Mouse (Mus musculus): ENCODE data around the gene Tes. TPM values are rescaled to one million over a fixed set of nuclear protein-coding genes. Genes with fewer than 3 reads are reported as not detected.

Gene Tes
- polyA plus RNA-seq, 1 experiment: 59.2 TPM

DNA sequence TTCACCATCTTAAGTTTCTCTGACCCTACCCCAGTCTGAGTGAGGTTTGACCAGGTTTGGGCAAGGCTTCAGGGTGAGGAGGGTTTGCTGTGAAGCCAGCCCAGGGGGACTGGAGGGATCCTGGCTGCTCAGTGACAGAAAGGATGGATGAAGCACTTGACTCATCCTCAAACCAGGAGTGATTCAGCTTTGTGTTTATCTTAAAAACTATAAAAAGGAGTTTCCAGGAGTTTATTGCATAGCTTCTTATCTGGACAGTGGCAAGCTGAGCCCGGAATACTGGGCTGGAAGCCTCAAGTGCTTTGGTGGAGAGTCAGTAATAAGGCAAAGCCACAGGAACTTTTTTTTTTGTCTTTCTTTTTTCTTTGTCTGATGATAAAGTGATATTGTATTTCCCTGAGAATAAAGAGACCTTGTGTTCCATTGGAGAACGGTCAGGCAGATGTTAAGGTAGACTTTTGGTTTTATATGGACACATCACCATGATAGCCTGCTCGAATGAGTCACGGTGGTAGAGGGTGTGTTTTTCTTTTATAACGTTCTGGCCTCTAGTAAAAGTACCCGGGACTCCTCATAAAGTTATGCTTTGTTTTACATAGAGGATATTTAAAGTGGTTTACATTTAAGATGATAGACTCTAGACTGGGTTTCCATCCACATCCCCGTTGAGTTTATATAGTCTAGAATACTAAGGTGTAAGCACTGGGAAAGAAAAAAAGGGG, 8.0 kb downstream of the Tes start:
- no peak for DNase-seq
- no peak for TF ChIP-seq CTCF (IDR thresholded peaks at IDR 0.05; ENCODE audit: borderline replicate concordance, control insufficient read depth, extremely low read depth, insufficient read depth, low read length, poor library complexity)
- no peak for TF ChIP-seq POLR2A (IDR thresholded peaks at IDR 0.05; ENCODE audit: control insufficient read depth, extremely low read depth, insufficient read depth, low read length, poor library complexity)
- Histone ChIP-seq H3K27me3 (ENCODE audit: control insufficient read depth, insufficient read depth, low read length) (no peaks in the 10 kb centered on the region), H3K4me1 (replicated peaks; ENCODE audit: control insufficient read depth, insufficient read depth, low read length) (0 out of 2 replicates have a peak, but pooled peaks cover 3% of the 10 kb centered on the region), H3K27ac (ENCODE audit: control insufficient read depth, insufficient read depth, low read length) (no peak overlapping the region), H3K36me3 (ENCODE audit: control insufficient read depth, insufficient read depth, low read length) (no peaks in the 10 kb centered on the region), H3K4me3 (ENCODE audit: control insufficient read depth, insufficient read depth, low read length) (no peak overlapping the region)
- 95% methylated on average over 7 of the region's 7 CpGs for WGBS

DNA sequence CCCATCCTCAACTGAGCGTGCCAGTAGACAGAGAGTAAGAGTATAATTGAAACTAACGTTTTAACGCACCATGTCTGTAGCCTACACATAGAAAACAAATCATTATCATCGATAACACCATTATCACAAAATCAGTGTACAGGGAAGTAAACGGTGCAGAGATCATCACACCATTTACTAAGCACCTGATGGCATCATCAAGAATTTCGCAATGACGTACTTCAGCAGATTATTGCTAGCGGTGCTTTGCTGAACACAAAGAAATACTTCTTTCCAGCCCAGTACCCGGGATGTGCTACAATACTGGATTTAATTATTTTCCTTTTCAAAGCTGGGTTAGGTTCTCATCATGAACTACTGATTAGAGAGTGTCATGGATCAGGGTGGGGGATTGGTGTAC, 12.3 kb downstream of the Tes start:
- H3K36me3 ChIP-seq (ENCODE audit: control insufficient read depth, insufficient read depth, low read length): no peaks in the 10 kb centered on the region
- H3K27ac ChIP-seq (ENCODE audit: control insufficient read depth, insufficient read depth, low read length): no peak overlapping the region
- WGBS: 94% methylated on average over 9 of the region's 9 CpGs
- no peak overlapping the region for H3K4me3 ChIP-seq (ENCODE audit: control insufficient read depth, insufficient read depth, low read length)
- H3K27me3 ChIP-seq (ENCODE audit: control insufficient read depth, insufficient read depth, low read length): no peaks in the 10 kb centered on the region
- no peaks in the 10 kb centered on the region for H3K4me1 ChIP-seq (replicated peaks; ENCODE audit: control insufficient read depth, insufficient read depth, low read length)
- TF ChIP-seq CTCF (IDR thresholded peaks at IDR 0.05; ENCODE audit: borderline replicate concordance, control insufficient read depth, extremely low read depth, insufficient read depth, low read length, poor library complexity) (no peak), POLR2A (IDR thresholded peaks at IDR 0.05; ENCODE audit: control insufficient read depth, extremely low read depth, insufficient read depth, low read length, poor library complexity) (no peak)
- no peak for DNase-seq

DNA sequence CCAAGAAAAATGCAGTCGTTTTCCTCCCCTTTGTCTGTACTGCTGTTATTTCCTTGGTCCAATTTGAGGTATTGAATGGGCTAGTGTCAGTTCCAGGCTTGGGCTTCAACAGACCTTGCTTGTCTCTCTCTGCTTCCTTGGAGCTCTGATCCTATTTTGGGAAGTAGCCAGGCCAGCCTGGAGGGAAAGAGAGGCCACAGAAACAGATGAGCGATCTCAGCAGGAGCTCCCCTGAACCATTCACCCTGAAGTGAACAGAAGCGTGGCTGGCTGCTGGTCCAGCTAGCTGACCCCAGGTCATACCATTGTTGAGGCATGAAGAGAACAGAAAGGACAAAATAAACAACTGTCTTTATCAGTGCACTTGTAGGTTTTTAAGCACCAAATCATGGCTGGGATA, 12.8 kb downstream of the Tes start:
- 93% methylated on average over 3 of the region's 3 CpGs for WGBS
- H3K36me3 ChIP-seq (ENCODE audit: control insufficient read depth, insufficient read depth, low read length): no peaks in the 10 kb centered on the region
- TF ChIP-seq POLR2A (IDR thresholded peaks at IDR 0.05; ENCODE audit: control insufficient read depth, extremely low read depth, insufficient read depth, low read length, poor library complexity) (no peak), CTCF (IDR thresholded peaks at IDR 0.05; ENCODE audit: borderline replicate concordance, control insufficient read depth, extremely low read depth, insufficient read depth, low read length, poor library complexity) (no peak)
- DNase-seq: no peak
- no peak overlapping the region for H3K27ac ChIP-seq (ENCODE audit: control insufficient read depth, insufficient read depth, low read length)
- no peaks in the 10 kb centered on the region for H3K27me3 ChIP-seq (ENCODE audit: control insufficient read depth, insufficient read depth, low read length)
- no peak overlapping the region for H3K4me3 ChIP-seq (ENCODE audit: control insufficient read depth, insufficient read depth, low read length)
- no peaks in the 10 kb centered on the region for H3K4me1 ChIP-seq (replicated peaks; ENCODE audit: control insufficient read depth, insufficient read depth, low read length)

DNA sequence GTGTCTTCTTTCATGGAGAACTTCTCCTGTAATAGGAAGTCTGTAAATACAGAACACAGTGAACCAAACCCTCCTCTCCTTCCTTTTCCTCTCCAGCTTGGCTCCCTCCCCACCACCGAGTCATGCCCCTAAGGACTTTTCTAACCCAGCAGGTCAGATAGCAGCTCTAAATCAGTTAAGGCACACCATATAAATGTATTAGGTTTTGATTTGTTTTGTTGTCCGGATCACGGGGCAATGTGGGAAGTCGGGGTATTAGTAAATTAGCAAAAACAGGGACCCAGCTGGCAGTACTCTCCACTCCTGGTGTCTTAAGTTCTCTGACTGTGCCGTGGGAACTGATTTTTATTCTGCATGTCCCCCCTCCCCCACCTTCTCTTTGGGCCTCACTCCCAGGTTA, 14.4 kb downstream of the Tes start:
- H3K4me1 ChIP-seq (replicated peaks; ENCODE audit: control insufficient read depth, insufficient read depth, low read length): no peaks in the 10 kb centered on the region
- DNase-seq: no peak
- no peaks in the 10 kb centered on the region for H3K27me3 ChIP-seq (ENCODE audit: control insufficient read depth, insufficient read depth, low read length)
- H3K27ac ChIP-seq (ENCODE audit: control insufficient read depth, insufficient read depth, low read length): no peak overlapping the region
- no peak overlapping the region for H3K4me3 ChIP-seq (ENCODE audit: control insufficient read depth, insufficient read depth, low read length)
- TF ChIP-seq POLR2A (IDR thresholded peaks at IDR 0.05; ENCODE audit: control insufficient read depth, extremely low read depth, insufficient read depth, low read length, poor library complexity): no peak
- no peak for TF ChIP-seq CTCF (IDR thresholded peaks at IDR 0.05; ENCODE audit: borderline replicate concordance, control insufficient read depth, extremely low read depth, insufficient read depth, low read length, poor library complexity)
- WGBS: 79% methylated on average over 5 of the region's 5 CpGs
- H3K36me3 ChIP-seq (ENCODE audit: control insufficient read depth, insufficient read depth, low read length): no peaks in the 10 kb centered on the region

DNA sequence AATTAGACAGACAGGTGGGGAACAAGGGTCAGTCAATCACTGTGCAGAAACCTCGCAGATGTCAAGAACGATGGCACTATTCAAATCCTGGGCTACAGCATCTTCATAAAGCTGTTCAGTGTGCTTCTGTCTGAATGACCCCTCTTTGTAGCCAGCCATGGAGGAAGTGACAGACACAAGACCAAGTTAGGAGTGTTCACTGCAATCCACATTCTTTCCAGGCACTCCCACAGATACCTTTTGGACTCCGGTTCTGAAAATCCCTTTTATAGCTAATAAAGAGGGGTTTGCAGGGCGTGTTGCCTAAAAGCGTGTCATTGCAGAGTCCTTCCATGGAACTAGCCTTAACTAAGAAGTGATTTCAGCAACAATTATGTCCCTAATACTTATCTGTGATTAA, 14.9 kb downstream of the Tes start:
- H3K27me3 ChIP-seq (ENCODE audit: control insufficient read depth, insufficient read depth, low read length): no peaks in the 10 kb centered on the region
- 88% methylated on average over 5 of the region's 5 CpGs for WGBS
- H3K36me3 ChIP-seq (ENCODE audit: control insufficient read depth, insufficient read depth, low read length): no peaks in the 10 kb centered on the region
- H3K27ac ChIP-seq (ENCODE audit: control insufficient read depth, insufficient read depth, low read length): no peak overlapping the region
- DNase-seq: no peak
- H3K4me1 ChIP-seq (replicated peaks; ENCODE audit: control insufficient read depth, insufficient read depth, low read length): no peaks in the 10 kb centered on the region
- no peak overlapping the region for H3K4me3 ChIP-seq (ENCODE audit: control insufficient read depth, insufficient read depth, low read length)
- no peak for TF ChIP-seq POLR2A (IDR thresholded peaks at IDR 0.05; ENCODE audit: control insufficient read depth, extremely low read depth, insufficient read depth, low read length, poor library complexity)
- no peak for TF ChIP-seq CTCF (IDR thresholded peaks at IDR 0.05; ENCODE audit: borderline replicate concordance, control insufficient read depth, extremely low read depth, insufficient read depth, low read length, poor library complexity)

DNA sequence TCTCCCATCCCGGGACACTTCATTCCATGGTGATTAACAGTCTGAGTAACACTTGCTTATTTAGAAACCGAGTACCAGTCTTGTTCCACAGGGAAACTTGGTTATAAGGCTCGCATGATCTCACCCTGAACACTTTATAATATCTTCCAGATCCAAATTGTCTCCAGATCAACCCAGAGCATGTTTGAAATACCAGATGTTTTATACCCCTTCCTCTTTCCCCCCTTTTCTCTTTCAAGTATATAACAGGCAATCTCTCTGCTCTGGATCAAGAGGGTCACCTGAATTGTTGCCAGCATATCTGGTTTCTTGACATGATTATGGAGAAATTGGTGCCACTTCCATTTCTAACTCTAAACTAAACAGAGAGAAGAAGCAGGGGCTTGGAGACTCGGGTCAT, 17.3 kb downstream of the Tes start:
- H3K4me1 ChIP-seq (replicated peaks; ENCODE audit: control insufficient read depth, insufficient read depth, low read length): no peaks in the 10 kb centered on the region
- WGBS: 90% methylated on average over 4 of the region's 4 CpGs

More for the DNA sequence above, 17.3 kb downstream of the Tes start:
- no peak overlapping the region for H3K27ac ChIP-seq (ENCODE audit: control insufficient read depth, insufficient read depth, low read length)
- no peaks in the 10 kb centered on the region for H3K27me3 ChIP-seq (ENCODE audit: control insufficient read depth, insufficient read depth, low read length)
- no peaks in the 10 kb centered on the region for H3K36me3 ChIP-seq (ENCODE audit: control insufficient read depth, insufficient read depth, low read length)
- DNase-seq: no peak
- TF ChIP-seq CTCF (IDR thresholded peaks at IDR 0.05; ENCODE audit: borderline replicate concordance, control insufficient read depth, extremely low read depth, insufficient read depth, low read length, poor library complexity): no peak
- TF ChIP-seq POLR2A (IDR thresholded peaks at IDR 0.05; ENCODE audit: control insufficient read depth, extremely low read depth, insufficient read depth, low read length, poor library complexity): no peak
- no peak overlapping the region for H3K4me3 ChIP-seq (ENCODE audit: control insufficient read depth, insufficient read depth, low read length)

Data from thymus, adult 2 months (tissue).